Comparison of ENCODE assay signal across 12 mouse cellular contexts in the genomic region with DNA sequence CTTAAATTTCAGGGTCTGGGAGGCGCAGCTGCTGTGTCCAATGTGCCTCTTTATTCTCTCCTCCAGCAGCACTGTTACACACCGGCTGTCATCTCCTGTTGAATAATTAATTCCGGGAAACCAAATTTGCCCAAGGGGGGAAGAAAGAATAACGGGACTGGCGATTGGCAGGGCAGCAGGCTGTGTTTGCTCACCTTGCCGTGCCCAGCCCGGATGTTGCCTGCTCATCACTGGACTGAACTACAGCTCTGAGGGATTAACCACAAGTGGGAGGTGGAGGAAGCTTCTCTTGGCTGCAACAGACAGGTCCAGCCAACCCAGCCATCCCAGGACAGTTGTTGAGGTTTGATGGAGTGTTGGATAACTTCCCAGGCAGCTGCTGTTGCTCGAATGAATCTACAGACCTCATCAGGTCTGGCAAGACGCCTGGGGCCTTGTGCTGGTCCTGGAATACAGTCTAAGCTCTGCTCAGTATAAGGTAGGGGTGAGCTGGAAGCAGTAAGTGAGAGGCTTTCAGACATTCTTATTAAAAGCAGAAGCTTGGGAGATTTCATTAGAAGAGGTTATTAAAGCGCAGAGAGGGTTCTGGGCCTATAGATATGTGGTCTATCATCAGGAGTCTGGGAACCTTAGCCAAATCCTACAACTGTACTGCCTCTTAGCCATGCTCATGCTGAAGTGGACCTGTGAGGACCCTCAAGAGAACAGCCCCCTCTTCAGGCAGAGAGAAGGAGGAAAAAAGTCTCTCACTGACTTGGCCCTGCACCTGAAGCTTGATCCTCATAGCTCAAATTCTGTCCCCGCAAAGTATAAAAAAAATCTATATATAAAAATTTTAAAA.
DNase-seq lines count a peak whose midpoint lies in the region; ATAC-seq lines count a peak whose summit lies in the region.
"Had no signal": no experiment of that assay in that cellular context is flagged by ENCODE, and none has a peak within 500 bp of the region (broad histone marks: within the 10 kb centered on the region; RNA-seq: fewer than 3 reads in every experiment).

No protein-coding gene starts in this region.

- H3K4me3 ChIP-seq in megakaryocyte, embryonic 14.5 days (replicated peaks), result peak overlapping the region; percentile 10
- H3K4me3 ChIP-seq in hindbrain, embryonic 16.5 days (ENCODE audit: low read length), result no peak overlapping the region
- H3K4me3 ChIP-seq: lung, embryonic 15.5 days had no signal

- DNase-seq in cerebellum, postnatal 14 days, result peak; percentile 6 to 27
- no peak for DNase-seq in cerebellum, adult 11-12 months
- DNase-seq in retina, postnatal 1 day, result peak; percentile 16
- no peak for DNase-seq in cerebellum, postnatal 36 days
- DNase-seq: heart, postnatal 36 days; thymus, adult 18-20 months had no signal

- H3K4me1 ChIP-seq in megakaryocyte, embryonic 14.5 days, result no peaks in the 10 kb centered on the region
- H3K4me1 ChIP-seq in hindbrain, embryonic 16.5 days (ENCODE audit: control insufficient read depth, insufficient read depth, low read depth, low read length), result peaks cover 3% of the 10 kb centered on the region; the same call in 1 of the 2 replicates
- H3K4me1 ChIP-seq: lung, embryonic 15.5 days had no signal

- 41% methylated on average over 11 of the region's 11 CpGs for WGBS in hindbrain, embryonic 16.5 days

- H3K9me3 ChIP-seq in megakaryocyte, embryonic 14.5 days, result peaks cover 25% of the 10 kb centered on the region; the same call in 1 of the 2 replicates
- no peaks in the 10 kb centered on the region for H3K9me3 ChIP-seq in hindbrain, embryonic 16.5 days (ENCODE audit: control insufficient read depth, low read length)
- H3K9me3 ChIP-seq: lung, embryonic 15.5 days had no signal

- ATAC-seq in megakaryocyte, adult 5-6 weeks (ENCODE audit: poor library complexity, severe bottlenecking), result no peak
- ATAC-seq in hindbrain, embryonic 16.5 days, result peak; percentile 86
- ATAC-seq in CD4-positive, CD25-positive, alpha-beta regulatory T cell, adult 4 months, result no peak
- ATAC-seq: activated CD4-positive, CD25-positive, alpha-beta regulatory T cell, adult 4 months had no signal

- no peaks in the 10 kb centered on the region for H3K36me3 ChIP-seq in megakaryocyte, embryonic 14.5 days (replicated peaks; ENCODE audit: low read length)
- no peaks in the 10 kb centered on the region for H3K36me3 ChIP-seq in hindbrain, embryonic 16.5 days (ENCODE audit: control insufficient read depth, insufficient read depth, low read length)
- H3K36me3 ChIP-seq: lung, embryonic 15.5 days had no signal

- H3K27me3 ChIP-seq in megakaryocyte, embryonic 14.5 days (replicated peaks), result no peaks in the 10 kb centered on the region
- H3K27me3 ChIP-seq in hindbrain, embryonic 16.5 days (replicated peaks; ENCODE audit: control insufficient read depth, insufficient read depth, low read length), result no peaks in the 10 kb centered on the region
- H3K27me3 ChIP-seq: lung, embryonic 15.5 days had no signal

- H3K27ac ChIP-seq in hindbrain, embryonic 16.5 days (ENCODE audit: low read depth, low read length), result no peak overlapping the region
- H3K27ac ChIP-seq: lung, embryonic 15.5 days had no signal

- 0 out of 2 replicates have a peak overlapping the region, but pooled peaks have one; percentile 6 for H3K4me2 ChIP-seq in hindbrain, embryonic 16.5 days (ENCODE audit: low read length)
- H3K4me2 ChIP-seq: lung, embryonic 15.5 days had no signal

- no peak overlapping the region for H3K9ac ChIP-seq in hindbrain, embryonic 16.5 days (ENCODE audit: low read depth, low read length)
- H3K9ac ChIP-seq: lung, embryonic 15.5 days had no signal

Comparison
In these comparisons a context has a peak if more than half of its experiments do, and no peak if none do; other contexts are left out.
1. DNase-seq: peak in cerebellum, postnatal 14 days (2 of 2) and retina, postnatal 1 day (single experiment); none in cerebellum, adult 11-12 months (single experiment) and cerebellum, postnatal 36 days (0 of 2).